Mouse (Mus musculus): Measurements from ENCODE around the gene Iqch.

Iqch gene
- long read RNA-seq, experiment 1 = 0 reads
- long read RNA-seq, experiment 2, partial matches to known transcripts = 0 of 1 reads
- long read RNA-seq, experiment 2, other reads (novel, unspliced or antisense) = 1 of 1 reads

- intact Hi-C loops (cut with DNase I) = loop anchor here (10.0 kb wide), 1 partner anchor 467 kb away; no protein-coding TSS in a partner anchor
Observed at GRCm38 (mm10) chr9:63602043-63602939, at the start of gene Iqch, which contains the start of gene Aagab. Gene Iqch, minus strand, starts transcription at chr9:63602493. Gene Aagab, plus strand, starts transcription at chr9:63602660.

GRCm38 (mm10) chr9:63651594-63651993 is 49.3 kb upstream of the Iqch start:
- intact Hi-C loops (cut with DNase I) = loop anchor here (5.0 kb wide), 1 partner anchor 191 kb away; no protein-coding TSS in a partner anchor

DNA sequence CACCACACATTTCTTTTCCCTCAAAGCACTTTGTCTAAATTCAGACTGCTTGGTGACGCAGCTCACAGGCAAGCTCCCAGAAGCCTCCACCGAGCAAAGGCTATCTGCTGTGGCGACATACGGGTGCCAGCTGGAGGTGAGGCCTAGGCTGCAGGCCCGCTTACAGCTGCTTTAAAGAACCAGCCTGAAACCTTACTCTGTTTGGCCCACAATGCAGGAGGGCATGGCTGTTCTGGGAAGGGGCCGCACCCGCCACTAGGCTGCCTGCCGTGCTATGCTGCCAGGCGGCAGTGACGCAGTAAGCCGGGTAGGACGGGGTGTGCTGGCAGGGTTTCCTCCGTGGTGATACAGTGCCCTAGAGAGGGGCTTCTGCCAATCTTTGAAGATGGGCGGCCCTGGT is 48.6 kb upstream of the Iqch start:
- intact Hi-C loops (cut with DNase I) = loop anchor here (5.0 kb wide), 1 partner anchor 191 kb away; no protein-coding TSS in a partner anchor

GRCm38 (mm10) chr9:63649841-63650545 is 47.7 kb upstream of the Iqch start:
- intact Hi-C loops (cut with DNase I) = loop anchor here (5.0 kb wide), 1 partner anchor 192 kb away; no protein-coding TSS in a partner anchor

DNA sequence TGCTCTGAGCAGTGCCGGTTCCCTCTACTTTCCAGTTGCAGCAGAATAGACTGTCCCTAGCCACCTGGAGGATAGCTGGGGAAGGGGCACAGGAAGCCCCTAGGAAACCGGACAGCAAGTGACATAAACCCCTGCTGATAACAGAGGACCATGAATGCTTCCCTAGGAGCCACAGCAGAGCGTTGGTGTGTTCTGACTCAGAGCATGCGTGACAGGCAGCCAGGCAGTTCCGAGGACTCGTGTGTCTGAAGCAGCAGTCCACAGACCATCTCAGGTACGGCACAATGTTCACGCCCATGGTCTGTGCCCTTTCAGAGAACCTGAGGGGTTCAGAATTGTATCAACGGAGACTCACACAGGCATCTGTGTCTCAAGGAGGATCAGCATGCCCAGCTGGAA is 46.2 kb upstream of the Iqch start:
- intact Hi-C loops (cut with DNase I) = no loop called here

GRCm38 (mm10) chr9:63647581-63648519 is 45.6 kb upstream of the Iqch start:
- intact Hi-C loops (cut with DNase I) = no loop called here

DNA sequence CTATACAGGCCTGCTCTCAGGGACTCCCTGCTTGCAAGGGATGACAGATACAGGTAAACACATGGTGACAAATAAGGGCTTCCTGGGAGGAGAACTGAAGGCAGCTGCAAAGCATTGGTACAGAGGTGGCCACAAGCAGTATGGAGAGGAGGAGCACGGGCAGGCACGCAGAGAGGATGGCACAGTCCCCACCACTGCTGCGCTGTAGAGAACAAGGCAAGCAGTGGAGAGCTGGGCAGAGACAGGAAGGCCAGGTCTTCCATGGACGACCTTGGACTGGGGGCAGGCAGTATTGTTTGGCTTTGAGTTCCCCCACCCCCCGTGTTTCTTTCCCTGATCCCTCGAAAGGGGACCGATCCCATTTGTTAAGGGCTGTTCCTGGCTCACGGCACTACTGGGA is 42.8 kb upstream of the Iqch start:
- intact Hi-C loops (cut with DNase I) = no loop called here

GRCm38 (mm10) chr9:63644011-63644410 is 41.7 kb upstream of the Iqch start:
- intact Hi-C loops (cut with DNase I) = no loop called here

- intact Hi-C loops (cut with DNase I) = no loop called here
Observed at GRCm38 (mm10) chr9:63641983-63642646, 39.8 kb upstream of the Iqch start.

DNA sequence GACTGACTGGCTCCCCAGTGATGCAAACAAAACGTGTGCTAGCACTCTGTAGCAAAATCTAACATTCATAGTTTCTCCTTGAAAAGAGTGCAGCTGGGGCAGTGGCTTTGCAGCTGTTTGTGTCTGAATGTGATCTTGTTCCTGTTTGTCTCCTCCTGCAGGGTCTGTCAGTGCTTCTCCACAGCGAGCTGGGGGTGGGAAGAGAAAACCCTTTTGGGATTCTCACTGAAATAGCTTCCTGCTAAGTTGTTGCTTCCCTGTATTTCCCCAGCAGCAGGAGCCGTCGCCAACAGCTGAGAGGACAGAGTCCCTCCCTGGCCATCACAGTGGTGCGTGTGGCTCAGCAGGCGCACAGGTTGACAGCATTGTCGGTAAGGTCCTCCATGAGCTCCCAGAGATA is 33.8 kb upstream of the Iqch start:
- intact Hi-C loops (cut with DNase I) = no loop called here

GRCm38 (mm10) chr9:63633334-63633733 is 31.0 kb upstream of the Iqch start:
- intact Hi-C loops (cut with DNase I) = no loop called here

- intact Hi-C loops (cut with DNase I) = no loop called here
Observed at GRCm38 (mm10) chr9:63632924-63633323, 30.6 kb upstream of the Iqch start.

DNA sequence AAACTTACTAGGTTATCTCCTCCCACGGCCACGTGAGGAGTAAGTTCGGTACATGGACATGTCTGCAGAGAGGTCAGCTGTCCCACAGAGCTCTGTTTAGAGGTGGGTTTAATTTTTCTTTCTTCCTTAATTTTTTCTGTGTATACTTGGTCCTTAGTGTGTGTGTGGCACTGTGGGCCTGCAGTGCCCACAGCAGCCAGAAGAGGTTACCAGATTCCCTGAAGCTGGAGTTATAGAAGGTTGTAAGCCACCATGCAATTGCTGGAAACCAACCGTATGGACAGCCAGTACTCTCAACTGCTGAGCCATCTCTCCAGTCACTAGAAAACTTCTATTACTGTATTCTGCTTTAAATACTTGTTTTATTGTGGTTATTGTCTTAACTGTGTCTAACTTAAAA is 29.8 kb upstream of the Iqch start:
- intact Hi-C loops (cut with DNase I) = no loop called here

- intact Hi-C loops (cut with DNase I) = no loop called here
Observed at GRCm38 (mm10) chr9:63625090-63625756, 22.9 kb upstream of the Iqch start.

DNA sequence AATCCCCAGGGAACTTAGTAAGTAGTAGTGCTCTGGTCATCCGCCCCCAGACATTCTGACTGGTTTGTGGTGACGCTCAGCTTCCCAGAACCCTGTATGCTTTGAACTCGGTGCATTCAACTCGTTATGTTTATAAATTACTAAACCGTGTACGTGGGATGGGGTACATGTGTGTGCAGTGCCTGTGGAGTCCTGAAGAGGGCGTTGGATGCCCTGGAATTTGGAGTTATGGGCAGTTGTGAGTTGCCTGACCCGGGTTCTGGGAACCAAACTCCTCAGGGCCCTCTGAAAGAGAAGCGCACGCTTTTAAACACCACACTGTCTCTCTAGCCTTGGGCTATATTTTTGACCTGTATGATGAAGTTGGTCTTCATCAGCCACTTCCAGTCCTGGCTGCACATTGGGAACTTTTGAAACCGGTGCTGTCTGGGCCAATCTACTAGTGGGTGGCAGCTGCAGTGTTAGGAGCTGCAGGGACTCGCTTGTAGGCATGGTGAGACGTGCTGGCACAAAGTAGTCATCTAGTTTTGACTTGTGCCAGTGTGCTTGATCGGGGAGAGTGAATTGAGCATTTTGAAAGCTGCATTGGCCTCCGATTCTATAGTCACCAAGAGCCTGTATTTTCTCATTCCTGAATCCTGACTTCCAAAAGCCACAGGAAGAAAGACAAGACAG is 21.7 kb upstream of the Iqch start:
- intact Hi-C loops (cut with DNase I) = no loop called here

DNA sequence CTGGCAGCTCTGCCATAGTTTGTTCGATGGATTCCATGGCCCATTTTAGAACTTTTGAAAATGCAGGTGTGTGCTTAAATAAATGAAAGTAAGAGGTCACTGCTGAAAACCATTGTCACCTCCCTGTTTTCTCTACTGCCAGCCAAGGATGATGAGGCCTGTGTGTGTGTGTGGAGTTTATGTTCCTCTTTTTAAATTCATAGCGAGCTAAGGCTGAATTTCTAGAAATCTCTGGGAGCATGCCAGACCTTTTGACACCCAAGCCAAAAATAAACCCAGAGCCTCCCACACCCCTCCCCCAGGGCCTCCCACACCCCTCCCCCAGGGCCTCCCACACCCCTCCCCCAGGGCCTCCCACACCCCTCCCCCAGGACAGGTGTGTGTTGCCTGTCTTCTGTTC is 15.7 kb upstream of the Iqch start:
- intact Hi-C loops (cut with DNase I) = no loop called here

DNA sequence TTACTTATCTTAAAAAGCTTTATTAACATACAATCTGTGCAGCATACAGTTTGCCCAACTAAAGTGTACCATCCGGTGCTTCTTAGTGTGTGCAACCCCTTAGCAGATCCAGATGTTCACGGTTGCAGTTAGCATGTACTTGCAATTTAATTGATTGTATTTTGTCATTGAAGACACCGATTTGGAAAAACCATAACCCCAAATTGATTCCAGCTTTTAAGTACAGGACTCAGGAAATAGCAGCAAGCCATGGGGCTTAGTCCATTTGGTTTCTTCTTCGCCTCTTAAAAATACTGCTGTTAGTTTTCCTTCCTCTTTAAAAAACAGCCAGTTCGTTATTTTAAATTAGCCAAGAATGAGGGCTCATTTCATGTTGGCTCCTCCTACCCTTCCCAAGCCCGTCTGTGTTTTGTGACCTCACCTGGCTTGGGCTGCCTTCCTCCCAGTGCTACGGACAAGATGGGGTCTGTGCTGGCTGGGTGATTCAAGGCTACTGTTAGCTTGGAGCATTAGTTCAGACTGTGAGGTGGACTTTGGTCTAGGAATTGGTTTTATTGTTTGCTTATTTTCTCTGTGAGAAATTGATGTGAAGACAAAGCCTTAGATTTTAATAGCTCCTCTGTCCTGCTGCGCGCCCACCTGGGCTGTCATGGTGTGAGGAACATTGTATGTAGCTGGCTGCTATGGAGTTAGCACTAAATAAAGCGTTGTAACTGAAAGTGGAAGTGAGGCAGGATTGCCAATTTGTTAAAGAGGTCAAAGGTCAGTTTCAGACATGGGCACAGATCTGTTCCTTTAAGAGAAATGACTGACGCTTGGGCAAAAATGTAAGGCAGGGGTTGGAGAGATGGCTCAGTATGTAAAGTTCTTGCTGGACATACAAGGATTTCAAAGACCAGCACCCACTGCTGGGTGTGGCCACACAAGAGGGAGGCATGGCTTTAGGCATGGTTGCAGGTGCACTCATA is 12.0 kb upstream of the Iqch start:
- intact Hi-C loops (cut with DNase I) = no loop called here

GRCm38 (mm10) chr9:63613569-63613968 is 11.3 kb upstream of the Iqch start:
- intact Hi-C loops (cut with DNase I) = no loop called here

Measured in adrenal gland (tissue).